Mouse (Mus musculus): ENCODE measurements at regions not wholly inside any gene's neighbourhood (a gene's known extent, or its start where the extent isn't known, plus 50 kb on each side); places are given as distances from the start of the nearest gene placed in this dataset.

- TF ChIP-seq CTCF (IDR thresholded peaks at IDR 0.05; ENCODE audit: borderline replicate concordance, insufficient read depth, low read depth, low read length) (no peak), POLR2A (IDR thresholded peaks at IDR 0.05; ENCODE audit: borderline replicate concordance, insufficient read depth, low read length) (no peak)
These were observed 1248.2 kb downstream of the Gsdmc2 start for GRCm38 (mm10) chr15:62596735-62597134.

Measured in cerebellum, adult 2 months (tissue).